Mouse (Mus musculus) kidney, postnatal 14 days (tissue): ENCODE data around the gene Lrrc75b.
A peak's percentile ranks its signal among the peaks of the same experiment; 100 is the strongest.
"Not testable (repeated sequence)": the region's sequence is repeated elsewhere in the genome, so short reads cannot be mapped to it uniquely, and the experiment has no call there.

Source experiments
- DNase-seq: peaks from one replicate; pipeline ENCODE4 v3.0.0; 2022; ENCODE audit warnings: mixed read lengths

Gene Lrrc75b

GRCm38 (mm10) chr10:75531532-75532090 lies 28.5 kb downstream of the Lrrc75b start:
- no peak for DNase-seq

- DNase-seq: no peak
These were observed 29.8 kb downstream of the Lrrc75b start for GRCm38 (mm10) chr10:75530322-75530721.

- not testable (repeated sequence) for DNase-seq
These were observed 34.7 kb downstream of the Lrrc75b start for GRCm38 (mm10) chr10:75525450-75525849.

GRCm38 (mm10) chr10:75521643-75522042 lies 38.5 kb downstream of the Lrrc75b start:
- DNase-seq: no peak

DNA sequence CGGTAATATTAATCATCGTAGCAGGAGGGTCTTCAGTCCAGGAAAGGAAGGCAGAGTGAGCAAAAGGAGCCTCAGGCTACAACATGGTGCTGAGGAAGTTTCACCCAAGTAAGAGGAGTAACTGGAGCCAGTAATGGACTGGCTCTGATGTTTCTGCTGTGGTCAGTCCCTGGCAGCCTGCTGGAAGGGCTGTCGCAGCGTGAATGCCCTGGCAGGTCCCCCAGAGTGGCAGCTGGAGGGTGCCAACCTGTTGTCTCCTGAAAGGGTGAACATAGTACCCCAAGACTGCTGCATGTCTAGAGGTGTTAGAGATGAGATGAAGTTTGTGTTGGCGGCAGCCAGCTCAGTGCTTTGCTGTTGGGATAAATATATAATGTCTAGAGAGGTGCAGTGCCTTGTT lies 39.5 kb downstream of the Lrrc75b start:
- no peak for DNase-seq

- peak; percentile 97 for DNase-seq
These were observed 42.4 kb downstream of the Lrrc75b start, which contains the start of gene Gucd1 for GRCm38 (mm10) chr10:75517758-75518143. Gucd1 (minus strand) TSS chr10:75517972.

GRCm38 (mm10) chr10:75517073-75517757 lies 42.9 kb downstream of the Lrrc75b start, which contains the start of gene Snrpd3:
Snrpd3 (plus strand) TSS chr10:75517551.
- peak; percentile 96 for DNase-seq

- DNase-seq: no peak
These were observed 43.4 kb downstream of the Lrrc75b start for GRCm38 (mm10) chr10:75516724-75517072.

- DNase-seq: peak; percentile 78
These were observed 43.9 kb downstream of the Lrrc75b start for GRCm38 (mm10) chr10:75516038-75516723.

GRCm38 (mm10) chr10:75515216-75516037 lies 44.7 kb downstream of the Lrrc75b start:
- DNase-seq: peak; percentile 44

- DNase-seq: no peak
These were observed 45.8 kb downstream of the Lrrc75b start for GRCm38 (mm10) chr10:75514361-75514760.

- no peak for DNase-seq
These were observed 46.6 kb downstream of the Lrrc75b start for GRCm38 (mm10) chr10:75513306-75514067.

- peak; percentile 69 for DNase-seq
These were observed 47.3 kb downstream of the Lrrc75b start for GRCm38 (mm10) chr10:75512796-75513195.

- DNase-seq: no peak
These were observed 48.2 kb downstream of the Lrrc75b start for GRCm38 (mm10) chr10:75511897-75512296.

GRCm38 (mm10) chr10:75511060-75511459 lies 49.1 kb downstream of the Lrrc75b start:
- no peak for DNase-seq

DNA sequence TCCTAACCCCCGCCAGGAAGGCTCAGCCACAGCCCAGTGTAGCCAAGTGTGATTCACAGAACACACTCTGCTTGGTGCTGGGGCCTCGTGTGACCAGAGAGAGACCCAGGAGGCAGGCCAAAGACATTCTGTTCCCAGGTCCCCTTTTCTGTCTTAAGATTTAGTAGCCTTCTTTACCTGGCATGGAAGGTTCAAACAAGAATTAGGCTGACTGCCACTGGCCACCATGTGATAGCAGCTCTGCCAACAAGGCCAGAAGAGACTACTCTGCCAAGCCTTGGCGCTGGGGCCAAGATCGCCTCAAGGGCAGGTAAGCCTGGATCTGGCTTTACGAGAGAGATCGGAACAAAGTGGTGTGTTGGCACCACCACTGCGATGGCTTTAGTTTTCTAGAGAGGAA lies 49.7 kb downstream of the Lrrc75b start:
- DNase-seq: no peak

GRCm38 (mm10) chr10:75505928-75506327 lies 54.2 kb downstream of the Lrrc75b start:
- DNase-seq: not testable (repeated sequence)

DNA sequence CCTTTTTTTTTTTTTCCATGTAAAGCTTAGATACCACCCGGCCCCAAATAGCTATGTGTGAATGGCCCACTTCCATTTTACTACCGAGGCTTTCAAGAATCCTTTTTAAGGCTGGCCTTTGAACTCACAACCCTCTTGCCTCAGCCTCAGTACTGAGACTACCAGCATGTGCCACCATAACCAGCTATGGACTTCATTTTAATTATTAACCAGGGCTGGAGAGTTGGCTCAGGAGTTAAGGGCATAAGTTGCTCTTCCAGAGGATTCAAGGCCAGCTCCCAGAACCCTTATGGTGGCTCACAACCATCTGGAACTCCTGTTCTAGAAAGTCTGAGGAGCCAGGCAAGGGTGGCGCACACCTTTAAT lies 55.0 kb downstream of the Lrrc75b start:
- peak; percentile 47 for DNase-seq

- DNase-seq: no peak
These were observed 55.6 kb downstream of the Lrrc75b start for GRCm38 (mm10) chr10:75504234-75505129.

DNA sequence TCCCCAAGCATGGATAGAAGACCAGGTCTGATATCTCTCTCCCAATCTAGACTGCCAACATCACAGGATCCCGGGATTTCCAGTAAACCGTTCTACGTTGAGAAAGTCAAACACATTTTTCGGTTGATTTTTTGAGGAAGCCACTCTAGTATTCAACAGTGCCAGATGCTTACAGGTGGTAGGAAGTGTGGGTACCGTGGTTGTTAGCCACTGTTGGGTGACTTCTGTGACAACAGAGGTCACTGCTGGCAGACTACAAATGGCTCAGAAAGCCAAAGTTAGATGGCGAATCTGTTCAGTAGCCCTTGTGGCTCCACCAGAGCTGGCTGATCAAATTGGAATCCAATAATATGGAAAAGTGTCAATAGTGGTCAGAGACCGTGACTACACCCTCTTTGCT lies 56.4 kb downstream of the Lrrc75b start:
- no peak for DNase-seq

GRCm38 (mm10) chr10:75501641-75502040 lies 58.5 kb downstream of the Lrrc75b start:
- DNase-seq: no peak
